Mouse (Mus musculus): ENCODE data around the gene Eea1. TPM values are rescaled to one million over a fixed set of nuclear protein-coding genes. Genes with fewer than 3 reads are reported as not detected.
"Not testable (repeated sequence)": the region's sequence is repeated elsewhere in the genome, so short reads cannot be mapped to it uniquely, and the experiment has no call there.

Eea1 gene
- total RNA-seq, 2 experiments from 2014 or later = 16.7 to 20.7 TPM

DNA sequence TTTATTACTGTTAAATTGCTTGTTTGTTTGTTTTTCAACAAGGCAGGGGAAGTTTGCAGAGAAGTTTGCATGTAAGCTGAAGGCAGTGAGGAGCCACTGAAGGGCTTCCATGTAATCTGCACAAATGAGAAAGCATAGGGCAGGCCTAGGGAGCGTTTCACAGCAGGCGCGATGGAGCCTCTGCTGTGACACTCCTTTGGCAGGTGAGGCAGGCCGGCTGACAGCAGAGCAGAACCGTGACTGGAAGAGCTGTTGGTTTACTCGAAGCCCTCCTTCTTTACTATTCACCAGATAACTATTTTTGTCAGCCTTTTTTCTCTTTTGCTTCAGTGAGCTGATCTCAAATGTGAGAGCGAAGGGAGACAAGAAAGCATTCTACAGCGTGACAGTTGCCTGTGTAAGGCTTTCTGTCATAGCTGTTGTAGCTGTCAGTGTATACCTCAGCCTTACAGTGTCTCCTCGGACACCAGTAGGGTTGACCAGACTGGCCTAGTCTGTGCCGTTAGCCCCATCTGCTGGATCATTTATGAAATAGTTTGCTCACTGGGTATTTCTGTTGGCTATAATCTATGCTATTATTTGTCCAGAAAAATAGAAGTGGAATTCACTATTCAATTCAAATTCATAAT, 93.0 kb downstream of the Eea1 start:
- intact Hi-C loops (cut with DNase I; ENCODE audit: low total_unique reads) = loop anchor here (5.0 to 10.0 kb wide), 2 partner anchors 136 to 479 kb away; no protein-coding TSS in a partner anchor

DNA sequence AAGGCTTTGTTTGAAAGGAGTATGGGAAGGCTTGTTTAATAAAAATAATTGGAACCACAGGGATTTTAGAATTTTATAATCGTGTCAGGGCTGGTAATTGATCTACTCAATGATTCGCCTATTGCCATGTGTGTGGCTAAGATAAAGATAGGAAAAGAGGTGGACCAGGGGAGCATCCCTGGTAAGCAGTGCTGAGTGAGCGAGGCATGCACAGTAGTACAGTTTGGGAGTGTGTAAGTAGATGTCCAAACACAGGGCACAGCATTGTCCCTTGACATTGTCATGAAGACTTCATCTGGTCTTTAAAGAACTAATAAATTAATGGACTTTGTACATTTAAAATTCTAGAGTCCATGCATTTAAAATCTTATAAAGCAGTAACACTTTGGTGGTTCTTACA, 93.7 kb downstream of the Eea1 start:
- intact Hi-C loops (cut with DNase I; ENCODE audit: low total_unique reads) = loop anchor here (5.0 to 10.0 kb wide), 2 partner anchors 137 to 479 kb away; no protein-coding TSS in a partner anchor
- DNase-seq = no peak

More for the DNA sequence above, 93.0 kb downstream of the Eea1 start:
- peak; percentile 20 for DNase-seq

DNA sequence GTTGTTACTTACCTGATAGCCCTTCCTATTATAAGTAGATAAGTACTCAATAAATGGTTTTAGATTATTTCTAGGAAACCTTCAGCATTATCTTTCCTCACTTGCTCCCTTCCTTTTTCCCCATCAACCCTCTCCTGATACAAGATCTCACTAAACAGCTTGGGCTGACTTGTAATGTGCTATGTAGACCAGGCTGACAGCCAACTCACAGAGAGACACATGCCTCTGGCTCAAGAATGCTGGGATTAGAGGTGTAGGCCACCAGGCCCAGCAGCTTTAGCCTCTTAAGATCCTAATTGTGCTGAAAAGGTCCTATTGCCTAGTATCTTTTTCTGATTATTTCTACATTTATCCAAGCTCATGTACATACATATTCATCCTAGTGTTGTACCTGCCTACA, 95.5 kb downstream of the Eea1 start:
- no peak for DNase-seq

DNA sequence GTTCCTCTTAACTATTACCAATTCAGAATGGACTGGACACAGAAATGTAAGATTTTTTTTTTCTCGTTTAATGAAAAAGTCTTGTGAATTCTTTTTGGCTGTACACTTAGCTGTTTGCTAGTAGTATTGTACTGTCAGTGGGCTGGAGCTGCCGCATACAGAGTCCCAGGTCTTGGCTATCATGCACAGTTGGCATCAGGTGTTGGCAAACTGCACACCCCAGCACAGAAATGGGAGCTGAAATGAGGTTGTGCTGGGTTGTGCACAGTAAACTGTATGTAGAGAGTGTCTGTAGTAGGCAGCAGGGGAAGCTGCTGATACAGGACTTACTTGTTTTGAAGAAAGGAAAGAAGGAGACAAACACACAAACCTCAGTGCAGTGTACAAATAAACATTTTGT, 103.8 kb downstream of the Eea1 start:
- no peak for DNase-seq
- intact Hi-C loops (cut with DNase I; ENCODE audit: low total_unique reads) = no loop called here

More for the DNA sequence above, 95.5 kb downstream of the Eea1 start:
- intact Hi-C loops (cut with DNase I; ENCODE audit: low total_unique reads) = loop anchor here (10.0 kb wide), 1 partner anchor 481 kb away; no protein-coding TSS in a partner anchor

DNA sequence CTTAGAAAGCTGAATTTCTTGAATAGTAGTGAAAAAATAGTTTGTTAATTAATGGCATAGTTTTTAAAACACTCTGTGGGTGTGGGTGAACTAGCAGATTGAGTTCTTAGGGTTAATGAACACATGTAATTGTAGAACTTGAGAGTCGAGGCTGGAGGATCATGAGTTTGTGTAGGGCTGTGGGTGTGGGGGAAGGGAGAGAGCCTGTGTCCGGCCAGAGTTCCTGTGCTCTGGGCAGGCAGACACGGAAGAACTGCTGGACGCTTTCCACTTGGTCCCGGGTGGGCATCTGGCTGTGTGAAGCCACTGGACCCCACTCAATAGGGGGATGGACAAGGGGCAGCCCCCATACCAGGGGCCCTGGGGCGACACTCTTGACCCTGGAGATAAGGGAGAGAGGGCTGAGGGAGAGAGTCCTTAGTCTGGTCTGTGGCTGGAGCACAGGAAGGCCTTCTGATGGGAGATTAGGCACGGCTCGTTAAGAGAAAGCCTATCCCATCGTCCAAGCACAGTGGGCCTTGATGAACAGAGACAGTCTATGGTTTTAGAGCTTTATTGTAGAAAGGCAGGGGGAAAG, 107.6 kb downstream of the Eea1 start:
- DNase-seq = no peak
- intact Hi-C loops (cut with DNase I; ENCODE audit: low total_unique reads) = no loop called here

DNA sequence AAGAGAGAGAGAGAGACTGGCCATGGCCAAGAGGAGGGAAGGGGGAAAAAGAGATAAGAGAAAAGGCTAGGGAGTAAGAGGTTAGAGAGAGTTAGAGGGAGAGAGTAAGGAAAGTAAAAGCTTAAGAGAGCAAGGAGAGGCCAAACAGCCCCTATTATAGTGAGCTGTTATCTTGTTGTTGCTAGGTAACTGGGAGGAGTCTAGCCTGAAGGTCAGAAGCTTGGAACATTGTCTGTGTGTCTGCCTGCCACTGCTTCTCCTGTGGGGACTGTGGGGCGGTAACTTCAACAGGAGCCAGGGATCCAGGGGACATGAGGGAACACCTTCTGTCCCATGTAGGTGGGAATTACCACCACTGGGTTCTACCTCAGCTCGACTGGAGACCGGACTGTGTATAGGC, 108.1 kb downstream of the Eea1 start:
- no peak for DNase-seq
- intact Hi-C loops (cut with DNase I; ENCODE audit: low total_unique reads) = no loop called here

DNA sequence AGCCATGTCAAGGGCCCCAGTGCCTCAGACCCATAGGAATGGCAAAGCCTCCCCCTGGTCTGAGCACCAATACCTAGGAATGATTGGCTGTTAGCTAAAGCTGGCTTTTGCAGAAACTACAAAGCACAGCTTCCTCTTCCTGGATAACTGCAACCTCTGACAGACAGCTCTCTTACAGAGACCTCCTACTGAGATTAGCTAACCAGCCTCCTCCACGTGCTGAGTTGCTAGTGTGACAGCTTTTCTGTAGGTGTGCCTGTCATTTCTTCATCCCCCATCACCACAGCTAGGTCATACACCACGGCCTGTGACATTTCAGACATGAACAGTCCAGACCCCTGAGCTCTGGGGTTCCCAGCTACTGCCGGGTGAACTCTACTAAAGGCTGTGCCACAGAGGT, 126.9 kb downstream of the Eea1 start:
- intact Hi-C loops (cut with DNase I; ENCODE audit: low total_unique reads) = no loop called here
- no peak for DNase-seq

DNA sequence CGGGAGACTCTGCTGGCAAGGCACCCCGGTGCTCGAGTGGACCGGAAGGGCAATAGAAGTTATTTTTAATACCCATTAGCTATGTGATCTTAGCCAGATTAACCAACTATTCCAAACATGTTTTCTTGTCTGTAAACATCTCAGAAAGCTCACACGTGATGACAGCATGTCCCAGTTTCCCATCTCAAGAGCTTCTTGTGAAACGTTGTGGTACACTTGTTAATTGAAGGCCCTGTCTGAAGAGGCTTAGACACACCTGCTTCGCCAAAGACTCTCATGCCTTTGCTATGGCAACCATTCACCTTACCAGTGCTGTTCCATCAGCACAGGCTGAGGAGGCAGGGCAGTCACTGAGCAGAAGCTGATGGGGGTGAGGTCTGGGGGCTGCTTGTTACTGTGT, 133.9 kb downstream of the Eea1 start:
- intact Hi-C loops (cut with DNase I; ENCODE audit: low total_unique reads) = no loop called here
- DNase-seq = no peak

DNA sequence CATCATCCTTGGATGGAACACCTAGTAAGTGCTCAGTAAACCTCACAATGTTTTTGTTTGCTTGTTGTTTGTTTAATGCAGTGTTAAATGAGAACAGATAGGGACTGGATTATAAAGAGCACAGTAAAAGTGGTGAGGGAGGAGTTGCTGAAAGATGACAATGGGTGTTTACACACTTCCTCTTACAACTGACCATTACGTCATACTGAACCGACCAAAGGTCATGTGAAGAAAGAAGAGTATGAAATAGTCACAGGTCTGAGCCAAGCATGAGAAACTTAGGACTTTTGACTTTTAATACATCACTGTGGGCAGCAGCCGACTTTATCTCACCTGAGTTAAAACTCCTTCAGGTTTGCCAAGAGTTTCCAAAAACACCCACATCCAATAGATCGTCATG, 135.0 kb downstream of the Eea1 start:
- DNase-seq = no peak
- intact Hi-C loops (cut with DNase I; ENCODE audit: low total_unique reads) = no loop called here

DNA sequence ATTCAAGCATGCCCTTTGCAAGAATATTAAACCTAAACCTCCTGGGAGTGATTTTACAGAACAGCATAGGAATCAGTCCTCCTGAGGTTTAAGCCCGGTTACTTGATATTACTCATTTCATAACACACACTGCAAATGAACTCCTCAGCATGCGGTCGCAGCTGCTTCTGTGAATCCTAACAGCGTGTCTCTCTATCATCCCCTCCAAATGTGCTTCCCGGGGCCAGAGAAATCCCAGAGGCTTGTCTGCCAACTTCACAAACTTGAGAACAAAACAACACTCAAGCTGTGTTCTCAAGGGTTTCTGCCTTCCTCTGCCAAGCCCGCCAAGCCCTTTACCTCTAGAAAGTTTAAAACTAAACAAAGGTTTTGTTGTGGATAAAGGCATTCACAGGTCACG, 135.4 kb downstream of the Eea1 start:
- intact Hi-C loops (cut with DNase I; ENCODE audit: low total_unique reads) = no loop called here
- peak; percentile 24 for DNase-seq

DNA sequence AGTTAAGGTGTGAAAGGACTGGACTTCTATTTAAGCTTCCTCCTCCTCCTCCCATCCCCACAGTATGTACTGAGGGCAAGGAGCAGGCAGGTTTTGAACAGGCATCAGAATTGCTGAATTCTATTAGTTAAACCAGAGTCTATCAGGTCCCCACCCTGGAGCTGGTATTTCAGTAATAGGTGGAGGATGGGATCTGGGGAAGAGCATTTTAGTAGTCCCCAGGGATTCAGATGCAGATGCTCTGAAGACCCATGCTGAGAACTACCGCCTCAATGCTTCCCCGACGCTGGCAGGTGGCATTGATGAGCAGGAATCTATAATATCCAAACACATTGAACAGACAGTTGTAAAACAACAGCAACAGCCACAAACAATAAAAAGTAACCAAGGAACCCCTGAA, 136.0 kb downstream of the Eea1 start:
- intact Hi-C loops (cut with DNase I; ENCODE audit: low total_unique reads) = no loop called here
- no peak for DNase-seq

DNA sequence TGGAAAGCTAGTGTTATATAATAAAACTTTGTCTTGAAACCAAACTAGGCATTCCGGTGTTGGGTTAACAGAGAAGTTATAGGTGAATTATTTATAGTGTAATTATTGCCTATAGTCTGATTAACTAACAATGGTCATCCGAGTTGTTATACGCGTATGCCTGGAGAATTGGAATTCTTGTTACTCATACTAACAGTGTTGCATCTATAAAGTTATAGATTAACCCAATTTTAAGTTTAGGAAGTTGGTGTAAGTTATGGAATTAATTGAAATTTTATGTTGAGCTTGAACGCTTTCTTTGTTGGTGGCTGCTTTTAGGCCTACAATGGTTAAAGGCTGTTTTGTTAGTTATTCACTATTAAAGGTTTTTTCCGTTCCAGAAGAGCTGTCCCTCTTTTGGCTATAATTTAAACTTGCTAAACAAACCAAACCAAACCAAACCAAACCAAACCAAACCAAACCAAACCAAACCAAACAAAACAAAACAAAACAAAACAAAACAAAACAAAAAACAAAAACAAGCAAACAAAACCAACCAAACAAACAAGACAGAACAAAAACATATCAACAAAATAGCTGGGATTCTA, 137.1 kb downstream of the Eea1 start:
- intact Hi-C loops (cut with DNase I; ENCODE audit: low total_unique reads); DNase-seq: not testable (repeated sequence)

DNA sequence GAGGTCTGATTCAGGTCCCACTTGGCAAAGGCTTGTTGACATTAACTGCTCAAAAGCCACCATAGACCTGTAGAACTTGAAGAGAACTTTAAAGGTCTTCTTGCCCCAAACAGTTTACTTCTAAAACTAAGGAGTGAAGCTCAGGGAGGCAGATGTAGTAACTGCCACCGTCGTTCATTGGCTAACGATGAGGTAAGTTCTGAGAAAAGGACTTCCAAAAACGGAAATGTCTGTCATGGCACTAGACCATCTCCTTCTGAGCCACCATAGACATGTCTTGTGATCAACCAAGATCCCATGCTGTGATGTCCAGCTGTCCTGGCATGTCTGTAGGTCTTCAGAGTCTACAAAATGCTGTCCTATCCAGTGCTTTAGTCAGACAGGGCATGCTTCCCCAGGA, 139.4 kb downstream of the Eea1 start:
- intact Hi-C loops (cut with DNase I; ENCODE audit: low total_unique reads) = no loop called here
- no peak for DNase-seq

DNA sequence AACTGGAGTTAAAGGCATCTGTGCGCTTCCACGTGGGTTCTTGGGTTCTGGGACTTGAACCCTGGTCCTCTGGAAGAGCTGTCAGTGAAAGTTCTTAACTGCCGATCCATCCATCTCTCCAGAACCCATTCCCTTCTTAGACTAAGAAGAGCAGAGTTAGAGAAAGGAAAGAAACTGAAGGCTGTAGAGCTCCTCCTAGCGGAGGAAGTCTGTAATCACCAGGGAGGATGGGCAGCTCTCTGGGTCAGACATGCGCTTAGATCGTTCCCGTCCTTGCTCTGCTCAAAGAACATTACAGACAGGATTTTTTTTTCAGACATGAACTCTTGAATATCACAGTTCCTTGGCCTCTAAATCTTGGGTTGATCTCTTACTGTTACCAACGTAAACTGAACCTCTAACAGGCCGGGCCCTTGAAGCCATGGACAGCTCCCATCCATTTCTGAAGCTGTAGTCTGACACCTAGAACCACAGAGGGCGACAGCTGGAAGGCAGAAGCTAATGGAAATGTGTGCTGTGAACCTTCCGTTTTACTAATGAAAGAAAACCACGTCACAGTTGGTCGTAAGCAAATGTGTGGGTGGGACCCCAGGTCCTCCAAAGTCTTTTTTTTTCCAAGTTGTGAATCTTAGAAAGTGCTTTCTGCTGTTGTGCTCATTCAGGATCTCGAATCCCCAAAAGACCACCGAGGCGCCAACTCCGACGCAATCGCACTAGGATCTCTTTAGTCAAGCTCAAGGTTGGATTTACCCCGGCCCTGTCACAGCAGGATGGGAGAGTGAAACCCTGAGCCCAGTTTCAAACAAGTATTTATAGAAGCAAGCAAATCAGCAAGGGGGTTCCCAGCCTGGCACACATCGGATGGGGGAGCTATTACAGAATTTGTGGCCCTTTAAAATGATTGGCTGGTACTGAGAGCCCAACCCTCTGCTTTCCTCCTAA, 140.3 kb downstream of the Eea1 start:
- no peak for DNase-seq
- intact Hi-C loops (cut with DNase I; ENCODE audit: low total_unique reads) = no loop called here

DNA sequence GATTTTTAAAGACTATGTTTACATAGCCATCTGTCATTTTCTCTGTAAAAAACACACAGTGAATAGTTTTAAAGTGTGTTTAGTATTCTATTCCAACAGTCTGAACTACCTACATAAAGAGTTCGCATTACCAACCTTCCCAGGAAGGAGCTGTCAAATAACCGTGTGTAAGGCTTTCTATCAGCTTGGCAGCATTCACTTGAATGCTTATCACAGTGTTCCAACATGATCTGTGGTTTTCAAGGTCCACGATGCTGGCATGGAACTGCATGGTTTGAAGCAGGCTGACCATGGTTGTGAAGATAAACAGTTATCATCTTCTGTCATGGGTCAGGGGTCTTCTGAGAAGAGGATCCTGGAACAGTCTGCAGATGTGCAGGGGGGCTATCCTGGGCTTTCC, 141.8 kb downstream of the Eea1 start:
- DNase-seq = no peak
- intact Hi-C loops (cut with DNase I; ENCODE audit: low total_unique reads) = no loop called here

DNA sequence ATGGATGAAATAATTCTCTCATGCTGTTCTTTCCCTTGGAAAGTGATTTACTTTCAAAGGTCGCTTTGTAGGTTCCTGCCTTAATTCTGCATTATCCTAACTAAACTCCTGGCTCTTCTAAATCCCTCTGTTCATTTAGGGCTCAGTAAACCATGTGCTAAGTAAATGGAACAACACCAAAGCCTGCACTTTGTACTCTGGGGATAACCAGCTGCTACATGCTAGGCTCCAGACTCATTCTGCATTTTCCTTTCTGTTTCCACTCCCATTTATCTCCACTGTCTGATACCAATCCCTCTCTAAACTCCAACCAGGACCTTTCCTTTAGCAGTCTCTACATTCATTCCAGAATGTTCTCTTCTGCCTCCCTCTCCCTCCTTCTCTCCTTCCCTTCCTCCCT, 149.3 kb downstream of the Eea1 start:
- intact Hi-C loops (cut with DNase I; ENCODE audit: low total_unique reads) = no loop called here
- DNase-seq = no peak

DNA sequence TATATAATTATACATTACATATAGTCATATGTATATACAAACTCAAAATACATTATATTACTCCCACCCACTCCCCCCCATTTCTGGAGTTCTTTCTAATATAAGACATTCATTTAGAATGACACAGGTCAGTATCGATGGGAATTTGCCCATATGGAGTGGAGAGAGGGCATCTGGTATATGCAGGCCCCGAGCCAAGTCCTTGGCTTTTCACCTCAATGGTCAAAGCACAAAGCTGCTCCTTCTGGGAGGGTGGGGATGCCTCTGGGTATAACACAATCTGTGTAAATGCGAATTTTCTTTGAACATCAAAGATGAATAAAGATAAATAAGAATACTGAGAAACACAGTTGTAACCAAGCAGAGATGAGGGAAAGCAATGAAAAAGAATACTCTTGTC, 149.9 kb downstream of the Eea1 start:
- no peak for DNase-seq
- intact Hi-C loops (cut with DNase I; ENCODE audit: low total_unique reads) = no loop called here

DNA sequence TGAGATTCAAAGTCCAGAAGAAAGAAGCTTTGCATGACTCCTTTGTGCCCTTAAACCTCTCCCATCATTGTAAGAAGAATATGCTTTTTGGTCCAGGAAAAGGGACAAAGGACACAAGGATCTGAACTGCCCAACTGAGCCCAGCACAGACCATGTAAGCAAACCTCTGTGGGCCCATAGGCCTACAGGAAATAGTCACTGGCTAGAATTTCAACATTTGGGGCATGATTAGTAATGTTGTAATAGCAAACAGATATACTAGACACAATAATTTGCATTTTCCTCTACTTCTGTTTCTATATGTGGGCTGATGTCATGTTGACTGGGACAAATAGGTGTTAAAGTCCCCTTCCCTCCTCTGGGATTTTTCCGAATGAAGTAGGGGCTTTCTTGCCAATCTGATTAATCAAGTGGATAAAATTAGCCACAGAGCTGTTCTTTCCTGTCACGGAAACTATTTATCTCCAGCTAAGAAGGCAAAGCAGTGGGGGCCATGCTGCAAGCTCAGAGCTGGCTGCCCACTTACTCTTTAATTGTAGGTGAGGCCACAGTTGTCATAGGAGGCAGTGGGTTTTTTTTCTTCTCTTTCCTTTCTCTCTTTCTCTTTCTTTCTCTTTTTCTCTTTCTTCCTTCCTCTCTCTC, 153.6 kb downstream of the Eea1 start:
- no peak for DNase-seq

DNA sequence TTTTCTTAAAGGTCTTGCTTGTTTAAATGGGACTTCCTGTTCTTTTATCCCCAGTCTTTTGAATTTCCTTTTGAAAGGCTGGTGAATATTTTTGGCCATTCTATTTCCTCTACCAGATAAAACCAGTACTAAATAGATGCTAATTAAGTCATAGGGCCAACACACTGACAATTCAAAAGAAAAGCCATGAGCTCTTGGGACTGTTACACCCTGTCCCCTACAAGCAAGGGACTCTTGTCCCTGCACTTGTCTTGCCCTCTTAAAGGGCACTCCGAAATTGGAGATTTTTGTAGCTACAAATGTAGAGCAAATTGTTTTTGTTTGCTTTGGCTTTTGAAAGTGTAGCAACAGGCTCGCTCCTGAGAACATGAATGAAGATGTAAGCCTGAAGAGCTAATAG, 154.1 kb downstream of the Eea1 start:
- DNase-seq = no peak
- intact Hi-C loops (cut with DNase I; ENCODE audit: low total_unique reads) = no loop called here

More for the DNA sequence above, 153.6 kb downstream of the Eea1 start:
- intact Hi-C loops (cut with DNase I; ENCODE audit: low total_unique reads) = no loop called here
